Mouse (Mus musculus) heart, embryonic 13.5 days (tissue): Measurements from ENCODE around the gene Thbs3. TPM values are rescaled to one million over a fixed set of nuclear protein-coding genes. Genes with fewer than 3 reads are reported as not detected.

Source experiments
- ATAC-seq: fragments of 200-750 bp; cut with Nextera tagmentation; 2 replicates; pipeline ENCODE4 v1.8.0; 2017; ENCODE audit warnings: moderate TSS enrichment; ENCODE audit not compliant: insufficient number of reproducible peaks, low FRiP score, low TSS enrichment; ENCODE audit errors: extremely low read depth
- H3K27ac ChIP-seq: fragments of 300-500 bp; sonication (generic); replicated peaks from 2 replicates; pipeline ENCODE4 v1.5.1; 2015; ENCODE audit warnings: moderate library complexity, mild to moderate bottlenecking, inconsistent platforms
- H3K27me3 ChIP-seq: fragments of 300-500 bp; sonication (generic); replicated peaks from 2 replicates; pipeline ENCODE4 v1.6.1; 2015; ENCODE audit warnings: mild to moderate bottlenecking, inconsistent platforms
- H3K36me3 ChIP-seq: fragments of 300-500 bp; sonication (generic); 2 replicates; pipeline ENCODE4 v1.6.1; 2015; ENCODE audit warnings: mild to moderate bottlenecking, inconsistent platforms
- H3K4me1 ChIP-seq: fragments of 300-500 bp; sonication (generic); 2 replicates; pipeline ENCODE4 v1.6.1; 2015; ENCODE audit warnings: inconsistent platforms
- H3K4me2 ChIP-seq: fragments of 300-500 bp; sonication (generic); 2 replicates; pipeline ENCODE4 v1.6.1; 2015; ENCODE audit warnings: inconsistent platforms, mild to moderate bottlenecking, moderate library complexity
- H3K4me3 ChIP-seq: fragments of 300-500 bp; sonication (generic); 2 replicates; pipeline ENCODE4 v1.5.1; 2015; ENCODE audit warnings: moderate library complexity, mild to moderate bottlenecking, inconsistent platforms
- H3K9ac ChIP-seq: fragments of 300-500 bp; sonication (generic); 2 replicates; pipeline ENCODE4 v1.6.1; 2015; ENCODE audit warnings: inconsistent platforms, mild to moderate bottlenecking, moderate library complexity
- H3K9me3 ChIP-seq: fragments of 300-500 bp; sonication (generic); 2 replicates; pipeline ENCODE4 v1.6.1; 2016; ENCODE audit warnings: inconsistent platforms
- WGBS: fragments of 180-500 bp; shearing (Covaris S2); methylation state at CpG from one replicate; pipeline ENCODE4 v1.1.7; 2015; ENCODE audit warnings: mixed read lengths; 5-methylcytosine and 5-hydroxymethylcytosine counted together
- polyA plus RNA-seq: library from polyadenylated mRNA; unstranded; fragments of >200 nt; fragmentation: Nextera tagmentation; extraction: Ambion mirVana; gene quantifications from 2 replicates; pipeline ENCODE4 v1.2.1, GENCODE M21; 2015

Gene Thbs3
- polyA plus RNA-seq, 1 experiment from 2014 or later, result 15.6 TPM

- Histone ChIP-seq H3K9ac (no peak overlapping the region), H3K27me3 (peaks cover 13% of the 10 kb centered on the region; the same call in 1 of the 2 replicates), H3K4me1 (peaks cover 38% of the 10 kb centered on the region), H3K9me3 (no peaks in the 10 kb centered on the region), H3K4me2 (peak overlapping the region; percentile 98), H3K27ac (peak overlapping the region; percentile 28; the same call in 1 of the 2 replicates), H3K4me3 (peak overlapping the region; percentile 78), H3K36me3 (peaks cover 45% of the 10 kb centered on the region)
- ATAC-seq, result 0 out of 2 replicates have a peak, but pooled peaks have one; percentile 3
- 48% methylated on average over 7 of the region's 7 CpGs for WGBS
These were observed 32.4 kb upstream of the Thbs3 start for GRCm38 (mm10) chr3:89182531-89183057.

DNA sequence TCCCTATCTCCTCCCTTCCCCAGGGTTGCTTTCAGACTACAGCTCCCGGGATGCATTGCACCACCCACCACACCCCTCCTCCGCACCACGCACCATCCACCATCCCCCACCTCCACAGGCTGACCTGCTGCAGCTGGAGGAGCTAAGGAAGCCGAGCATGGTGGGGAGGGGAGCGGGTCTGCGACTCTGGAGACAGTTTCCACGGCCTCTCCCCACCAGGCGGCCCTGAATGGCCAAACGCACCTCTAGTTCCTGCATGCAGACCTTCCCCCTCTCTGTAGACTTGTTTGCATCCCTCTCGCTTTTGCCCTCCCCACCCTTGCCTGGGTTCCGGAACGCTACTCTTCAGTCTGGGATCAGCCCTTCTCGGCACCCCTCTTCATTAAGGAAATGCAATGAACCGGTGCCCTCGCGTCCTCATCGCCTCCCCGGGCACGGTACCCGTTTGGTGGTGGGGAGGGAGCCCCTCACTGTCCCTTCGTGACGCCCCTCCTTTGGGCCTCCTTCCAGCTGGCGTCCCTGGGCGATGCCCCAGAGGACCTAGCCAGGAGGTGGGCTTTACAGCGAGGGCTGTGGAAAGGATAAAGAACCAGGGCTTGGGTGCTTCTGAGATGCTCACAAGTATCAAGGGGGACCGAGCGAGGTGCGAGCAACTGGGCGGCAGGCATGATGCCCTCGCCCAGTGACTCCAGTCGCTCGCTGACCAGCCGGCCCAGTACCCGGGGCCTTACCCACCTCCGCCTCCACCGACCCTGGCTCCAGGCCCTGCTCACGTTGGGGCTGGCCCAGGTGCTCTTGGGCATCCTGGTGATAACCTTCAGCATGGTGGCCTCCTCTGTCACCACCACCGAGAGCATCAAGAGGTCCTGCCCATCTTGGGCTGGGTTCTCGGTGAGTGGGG, 31.7 kb upstream of the Thbs3 start, which contains the start of gene Fam189b:
Fam189b (plus strand) TSS at position 86 of the 901 bp plus-strand sequence.
- no peaks in the 10 kb centered on the region for H3K9me3 ChIP-seq
- peak within 1 kb of the TSS; percentile 90 for H3K9ac ChIP-seq
- peak; percentile 82 for ATAC-seq
- peak within 1 kb of the TSS; percentile 78 for H3K4me3 ChIP-seq
- peaks cover 33% of the 10 kb centered on the region for H3K4me1 ChIP-seq
- peaks cover 13% of the 10 kb centered on the region; the same call in 1 of the 2 replicates for H3K27me3 ChIP-seq
- peaks cover 52% of the 10 kb centered on the region for H3K36me3 ChIP-seq
- WGBS, result 6% methylated on average over 39 of the region's 39 CpGs
- peak within 1 kb of the TSS; percentile 75 for H3K27ac ChIP-seq
- H3K4me2 ChIP-seq, result peak within 1 kb of the TSS; percentile 98

- Histone ChIP-seq H3K36me3 (peaks cover 53% of the 10 kb centered on the region), H3K4me2 (peak overlapping the region; percentile 98), H3K9ac (peak overlapping the region; percentile 90), H3K27me3 (peaks cover 13% of the 10 kb centered on the region; the same call in 1 of the 2 replicates), H3K9me3 (no peaks in the 10 kb centered on the region), H3K27ac (no peak overlapping the region), H3K4me1 (peaks cover 27% of the 10 kb centered on the region), H3K4me3 (peak overlapping the region; percentile 78)
- 83% methylated on average over 6 of the region's 6 CpGs for WGBS
- ATAC-seq, result no peak
These were observed 31.0 kb upstream of the Thbs3 start for GRCm38 (mm10) chr3:89183959-89184315.

DNA sequence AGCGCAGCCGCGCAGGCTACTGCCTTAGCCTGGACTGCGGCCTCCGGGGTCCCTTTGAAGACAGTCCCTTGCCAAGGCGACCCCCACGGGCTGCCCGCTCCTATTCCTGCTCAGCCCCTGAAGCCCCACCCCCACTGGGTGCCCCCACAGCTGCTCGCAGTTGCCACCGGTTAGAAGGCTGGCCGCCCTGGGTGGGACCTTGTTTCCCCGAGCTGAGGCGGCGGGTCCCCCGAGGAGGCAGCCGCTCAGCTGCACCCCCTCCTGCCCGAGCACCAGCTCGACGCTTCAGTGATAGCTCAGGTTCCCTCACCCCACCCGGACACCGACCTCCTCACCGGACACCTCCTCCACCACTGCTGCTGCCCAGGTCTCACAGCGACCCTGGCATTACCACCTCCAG, 27.8 kb upstream of the Thbs3 start:
- H3K9me3 ChIP-seq, result no peaks in the 10 kb centered on the region
- H3K4me2 ChIP-seq, result 0 out of 2 replicates have a peak overlapping the region, but pooled peaks have one; percentile 3
- peaks cover 23% of the 10 kb centered on the region for H3K4me1 ChIP-seq
- H3K4me3 ChIP-seq, result no peak overlapping the region
- H3K27me3 ChIP-seq, result peaks cover 13% of the 10 kb centered on the region; the same call in 1 of the 2 replicates
- H3K36me3 ChIP-seq, result peaks cover 20% of the 10 kb centered on the region
- 0 out of 2 replicates have a peak overlapping the region, but pooled peaks have one; percentile 29 for H3K9ac ChIP-seq
- 40% methylated on average over 23 of the region's 23 CpGs for WGBS
- ATAC-seq, result no peak
- H3K27ac ChIP-seq, result no peak overlapping the region

DNA sequence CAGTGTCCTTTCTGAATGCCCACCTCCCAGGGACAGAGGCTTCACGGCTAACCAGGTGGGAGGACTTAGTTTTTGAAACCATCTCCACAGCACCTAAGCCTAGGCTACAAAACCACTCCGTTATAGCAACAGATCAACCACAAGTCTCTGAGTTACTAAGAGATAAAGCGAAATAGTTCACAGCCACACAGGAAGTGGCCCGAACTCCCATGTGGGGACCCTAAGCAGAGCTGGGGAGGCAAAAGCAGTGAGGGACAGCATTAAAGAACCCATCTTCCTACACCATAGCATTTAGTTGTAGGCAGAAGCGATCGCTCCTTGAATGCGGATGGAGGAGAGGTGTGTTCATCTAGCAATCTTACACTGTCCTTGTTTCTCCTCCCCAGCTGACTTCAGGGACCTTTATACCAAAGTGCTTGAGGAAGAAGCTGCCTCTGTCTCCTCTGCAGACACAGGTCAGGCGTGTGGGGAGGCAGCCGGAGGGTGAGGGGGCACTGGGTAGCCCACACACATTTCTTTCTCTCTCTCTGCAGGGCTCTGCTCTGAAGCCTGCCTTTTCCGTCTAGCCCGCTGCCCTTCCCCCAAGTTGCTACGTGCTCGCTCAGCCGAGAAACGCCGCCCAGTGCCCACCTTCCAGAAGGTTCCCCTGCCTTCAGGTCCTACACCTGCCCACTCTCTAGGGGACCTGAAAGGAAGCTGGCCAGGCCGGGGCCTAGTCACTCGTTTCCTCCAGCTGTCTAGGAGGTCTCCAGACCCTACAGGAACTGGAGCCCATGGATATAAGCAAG, 27.1 kb upstream of the Thbs3 start:
- WGBS, result 72% methylated on average over 18 of the region's 18 CpGs
- no peak overlapping the region for H3K9ac ChIP-seq
- ATAC-seq, result no peak
- peaks cover 15% of the 10 kb centered on the region for H3K36me3 ChIP-seq
- peaks cover 17% of the 10 kb centered on the region for H3K4me1 ChIP-seq
- no peak overlapping the region for H3K4me2 ChIP-seq
- peaks cover 13% of the 10 kb centered on the region; the same call in 1 of the 2 replicates for H3K27me3 ChIP-seq
- H3K4me3 ChIP-seq, result no peak overlapping the region
- H3K9me3 ChIP-seq, result no peaks in the 10 kb centered on the region
- H3K27ac ChIP-seq, result no peak overlapping the region

DNA sequence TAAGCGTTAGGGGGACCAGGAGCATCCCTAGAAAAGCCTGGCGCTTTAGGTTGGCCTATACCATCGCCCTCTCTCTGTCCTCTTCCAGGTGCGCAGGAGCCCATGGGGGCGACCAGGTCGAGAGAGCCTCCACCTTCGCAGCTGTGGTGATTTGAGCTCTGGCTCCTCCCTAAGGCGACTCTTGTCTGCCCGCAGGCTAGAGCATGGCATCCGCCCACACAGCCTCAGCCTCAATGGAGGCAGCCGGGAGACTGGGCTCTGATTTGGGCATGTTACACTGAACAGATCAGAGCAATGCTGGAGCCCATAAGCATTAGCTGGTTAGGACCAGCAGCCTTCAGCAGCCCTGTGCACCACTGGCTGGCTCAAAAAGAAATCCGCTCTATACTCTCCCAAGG, 26.5 kb upstream of the Thbs3 start:
- no peaks in the 10 kb centered on the region for H3K9me3 ChIP-seq
- 66% methylated on average over 12 of the region's 12 CpGs for WGBS
- H3K4me1 ChIP-seq, result peaks cover 16% of the 10 kb centered on the region
- no peak overlapping the region for H3K4me2 ChIP-seq
- H3K27me3 ChIP-seq, result peaks cover 13% of the 10 kb centered on the region; the same call in 1 of the 2 replicates
- H3K27ac ChIP-seq, result no peak overlapping the region
- no peak for ATAC-seq
- H3K36me3 ChIP-seq, result peaks cover 15% of the 10 kb centered on the region
- no peak overlapping the region for H3K4me3 ChIP-seq
- no peak overlapping the region for H3K9ac ChIP-seq

DNA sequence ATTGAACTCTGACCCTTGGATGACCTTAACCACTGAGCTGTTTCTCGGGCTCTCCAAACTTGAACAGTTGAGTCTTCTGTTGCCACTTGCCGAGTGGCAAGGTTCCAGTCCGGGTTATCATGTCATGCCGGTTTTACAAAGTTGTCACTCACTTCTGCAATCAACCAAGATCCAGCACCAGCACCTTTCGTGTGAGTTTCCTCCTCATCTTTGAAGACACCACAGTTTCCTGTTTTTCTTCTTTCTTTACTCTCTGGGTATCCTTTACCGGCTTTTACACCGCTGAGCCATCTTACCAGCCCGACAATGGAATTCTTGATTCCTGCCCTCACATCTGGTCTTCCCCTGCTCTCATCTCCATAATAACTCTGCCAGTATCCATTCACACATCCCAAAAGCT, 24.5 kb upstream of the Thbs3 start:
- Histone ChIP-seq H3K9me3 (no peaks in the 10 kb centered on the region), H3K9ac (no peak overlapping the region), H3K4me1 (peaks cover 2% of the 10 kb centered on the region), H3K27ac (no peak overlapping the region), H3K27me3 (peaks cover 10% of the 10 kb centered on the region; the same call in 1 of the 2 replicates), H3K36me3 (peaks cover 15% of the 10 kb centered on the region), H3K4me2 (no peak overlapping the region), H3K4me3 (no peak overlapping the region)
- WGBS, result 69% methylated on average over 8 of the region's 8 CpGs
- ATAC-seq, result no peak

DNA sequence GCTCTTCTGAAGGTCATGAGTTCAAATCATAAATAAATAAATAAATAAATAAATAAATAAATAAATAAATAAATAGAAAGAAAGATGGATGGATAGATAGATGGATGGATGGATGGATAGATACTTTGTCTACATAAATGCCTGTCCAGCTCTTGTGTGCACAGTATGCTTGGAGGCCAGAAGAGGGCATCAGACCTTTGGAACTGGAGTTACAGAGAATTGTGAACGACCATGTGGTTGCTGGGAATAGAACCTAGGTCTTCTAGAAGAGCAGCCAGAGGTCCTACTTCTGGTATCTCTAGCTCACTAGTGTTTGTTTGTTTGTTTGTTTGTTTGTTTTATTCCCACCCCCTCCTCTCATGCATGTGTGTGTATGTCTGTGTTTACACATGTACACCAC, 21.6 kb upstream of the Thbs3 start:
- Histone ChIP-seq H3K4me1 (peaks cover 13% of the 10 kb centered on the region), H3K4me2 (no peak overlapping the region), H3K27me3 (no peaks in the 10 kb centered on the region), H3K36me3 (peaks cover 4% of the 10 kb centered on the region), H3K9ac (no peak overlapping the region), H3K4me3 (no peak overlapping the region), H3K9me3 (no peaks in the 10 kb centered on the region), H3K27ac (no peak overlapping the region)
- ATAC-seq, result no peak
- 74% methylated on average over 1 of the region's 1 CpGs for whole genome bisulfite sequencing

DNA sequence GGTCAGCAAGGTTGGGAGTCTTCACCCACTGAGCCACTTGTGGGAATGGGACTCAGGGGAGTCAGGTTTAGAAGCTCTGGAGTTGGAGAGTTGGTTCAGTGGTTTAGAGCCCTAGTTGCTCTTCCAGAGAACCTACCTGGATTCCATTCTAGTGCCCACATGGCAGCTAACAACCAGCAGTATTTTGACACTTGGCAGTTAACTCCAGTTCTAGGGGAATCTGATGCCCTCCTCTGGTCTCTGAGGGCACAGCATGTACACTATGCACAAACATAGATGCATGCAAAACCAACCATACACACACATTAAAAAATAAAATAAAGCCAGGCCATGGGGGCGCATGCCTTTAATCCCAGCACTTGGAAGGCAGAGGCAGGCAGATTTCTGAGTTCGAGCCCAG, 21.1 kb upstream of the Thbs3 start:
- Histone ChIP-seq H3K27me3 (no peaks in the 10 kb centered on the region), H3K4me3 (no peak overlapping the region), H3K9me3 (no peaks in the 10 kb centered on the region), H3K4me1 (peaks cover 13% of the 10 kb centered on the region), H3K9ac (no peak overlapping the region), H3K36me3 (no peaks in the 10 kb centered on the region), H3K4me2 (no peak overlapping the region), H3K27ac (no peak overlapping the region)
- WGBS, result 74% methylated on average over 2 of the region's 2 CpGs
- no peak for ATAC-seq

DNA sequence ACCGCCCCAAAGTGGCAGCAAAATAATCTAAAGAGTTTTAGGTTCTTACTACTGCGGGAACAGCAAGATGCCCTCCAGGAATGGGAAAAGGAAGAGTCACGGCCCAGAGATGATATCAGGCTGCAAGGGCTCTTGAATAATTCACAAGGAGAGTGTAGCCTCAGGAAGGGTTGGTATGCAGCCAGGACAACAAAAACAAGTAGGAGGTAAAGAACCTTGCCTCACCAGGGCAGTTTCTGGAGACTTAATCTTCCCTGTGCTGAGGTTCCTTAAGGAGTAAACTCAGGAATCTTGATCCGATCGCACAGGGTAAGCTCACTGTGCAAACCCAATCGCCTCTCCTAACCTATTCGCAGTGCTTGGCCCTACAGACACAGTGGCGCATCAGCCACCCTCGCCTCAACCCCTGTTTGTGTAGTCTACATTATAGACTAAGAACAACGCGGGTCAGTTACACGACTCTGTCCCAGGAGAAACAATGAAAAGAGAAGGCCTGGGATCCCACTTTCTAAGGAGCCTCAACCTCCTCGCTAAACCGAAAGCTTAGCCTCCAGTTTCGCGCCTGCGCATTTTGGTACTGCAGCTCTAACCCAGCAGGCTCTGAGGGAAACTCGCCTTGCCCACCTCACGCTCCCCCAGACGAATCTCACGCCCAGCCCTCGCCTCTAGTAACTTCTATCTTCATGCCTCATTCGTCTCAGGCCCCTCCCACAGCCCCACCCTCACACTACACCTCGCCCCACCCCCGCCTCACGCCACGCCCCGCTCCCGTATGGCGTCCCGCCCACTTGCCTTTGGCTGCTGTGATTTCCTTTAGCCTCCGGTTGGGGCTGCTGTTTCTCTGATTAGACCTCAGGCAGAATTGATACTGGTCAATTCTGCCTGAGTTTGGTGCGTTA, 18.8 kb upstream of the Thbs3 start:
- H3K9me3 ChIP-seq, result no peaks in the 10 kb centered on the region
- H3K27ac ChIP-seq, result peak overlapping the region; percentile 82
- peak; percentile 88 for ATAC-seq
- peak overlapping the region; percentile 78 for H3K4me2 ChIP-seq
- no peaks in the 10 kb centered on the region for H3K36me3 ChIP-seq
- no peaks in the 10 kb centered on the region for H3K27me3 ChIP-seq
- peaks cover 13% of the 10 kb centered on the region for H3K4me1 ChIP-seq
- H3K9ac ChIP-seq, result peak overlapping the region; percentile 86
- H3K4me3 ChIP-seq, result peak overlapping the region; percentile 61
- WGBS, result 8% methylated on average over 33 of the region's 33 CpGs
